Mouse (Mus musculus) heart, postnatal 25 days (tissue): ENCODE data around the gene Git2. TPM values are rescaled to one million over a fixed set of nuclear protein-coding genes. Genes with fewer than 3 reads are reported as not detected.

ENCODE experiments used
- DNase-seq: peaks from one replicate; pipeline ENCODE4 v3.0.0; 2022; ENCODE audit warnings: low spot score
- intact Hi-C: fragments of 180-260 bp; cut with DNase I; formaldehyde crosslinking; loops from one replicate; pipeline ENCODE4 v1.15.1; 2025
- total RNA-seq, 2 experiments: library from RNA; stranded (reverse); gene quantifications; 2 replicates each; pipeline ENCODE4 v1.2.3; 2021

Git2 gene
- total RNA-seq, 2 experiments from 2014 or later = 29.1 to 37.9 TPM

- no peak for DNase-seq
- intact Hi-C loops = no loop called here
These were observed 41.7 kb downstream of the Git2 start for GRCm38 (mm10) chr5:114733606-114734005.

GRCm38 (mm10) chr5:114731969-114732368, 43.3 kb downstream of the Git2 start:
- no peak for DNase-seq
- intact Hi-C loops = no loop called here

- DNase-seq = no peak
- intact Hi-C loops = no loop called here
These were observed 43.8 kb downstream of the Git2 start for GRCm38 (mm10) chr5:114731498-114731897.

GRCm38 (mm10) chr5:114730129-114730528, 45.2 kb downstream of the Git2 start:
- peak; percentile 27 for DNase-seq
- intact Hi-C loops = no loop called here

GRCm38 (mm10) chr5:114728160-114728559, 47.2 kb downstream of the Git2 start:
- intact Hi-C loops = no loop called here
- peak; percentile 34 for DNase-seq

DNA sequence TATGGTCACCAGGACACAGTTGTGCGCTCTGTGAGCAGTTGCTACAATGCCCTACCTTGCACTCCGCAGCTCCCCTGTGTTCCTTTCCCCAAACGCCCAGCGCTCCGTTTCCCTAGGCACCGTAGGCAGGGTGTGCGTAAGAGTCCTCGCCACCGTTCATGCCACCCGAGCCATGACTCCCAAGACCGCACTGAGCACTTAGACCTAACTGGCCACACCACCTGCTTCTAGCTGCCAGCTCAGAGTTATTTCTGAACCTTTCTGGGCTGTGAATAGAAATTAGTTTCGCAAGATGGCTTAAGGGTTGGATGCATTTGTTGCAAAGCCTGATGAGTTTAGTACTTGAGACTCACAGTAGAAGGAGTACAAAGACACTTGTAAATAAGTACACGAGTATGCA, 52.5 kb downstream of the Git2 start:
- DNase-seq = no peak
- intact Hi-C loops = no loop called here

GRCm38 (mm10) chr5:114721969-114722368, 53.3 kb downstream of the Git2 start:
- intact Hi-C loops = no loop called here
- no peak for DNase-seq

- DNase-seq = no peak
- intact Hi-C loops = no loop called here
These were observed 54.5 kb downstream of the Git2 start for GRCm38 (mm10) chr5:114720784-114721183.

GRCm38 (mm10) chr5:114719928-114720270, 55.4 kb downstream of the Git2 start:
- DNase-seq = no peak
- intact Hi-C loops = no loop called here

GRCm38 (mm10) chr5:114719003-114719927, 56.1 kb downstream of the Git2 start:
- intact Hi-C loops = no loop called here

GRCm38 (mm10) chr5:114718483-114718882, 56.8 kb downstream of the Git2 start:
- DNase-seq = no peak

More at GRCm38 (mm10) chr5:114719003-114719927, 56.1 kb downstream of the Git2 start:
- DNase-seq = no peak

GRCm38 (mm10) chr5:114717937-114718336, 57.4 kb downstream of the Git2 start:
- intact Hi-C loops = no loop called here
- DNase-seq = no peak

More at GRCm38 (mm10) chr5:114718483-114718882, 56.8 kb downstream of the Git2 start:
- intact Hi-C loops = no loop called here

- DNase-seq = no peak
- intact Hi-C loops = no loop called here
These were observed 58.0 kb downstream of the Git2 start for GRCm38 (mm10) chr5:114717292-114717691.

DNA sequence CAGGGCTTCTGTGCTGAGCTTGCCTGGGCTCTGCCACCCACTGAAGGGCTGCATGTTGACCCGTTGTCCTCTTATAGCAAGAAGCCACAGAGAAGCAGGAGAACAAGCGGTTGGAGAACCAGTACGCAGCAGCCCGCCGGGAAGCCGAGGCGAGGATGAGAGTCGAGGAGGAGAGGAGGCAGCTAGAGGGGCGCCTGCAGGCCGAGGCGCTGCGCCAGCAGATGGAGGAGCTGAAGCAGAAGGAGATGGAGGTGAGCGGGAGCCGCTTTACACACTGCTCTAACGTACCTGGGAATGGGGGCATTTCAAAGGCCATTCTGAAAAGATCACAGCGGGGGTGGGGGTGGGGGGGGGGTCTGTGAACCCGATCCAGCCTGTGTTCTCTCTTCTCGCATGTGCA, 60.8 kb downstream of the Git2 start:
- intact Hi-C loops = no loop called here
- no peak for DNase-seq

- no peak for DNase-seq
- intact Hi-C loops = loop anchor here (2.0 to 5.0 kb wide), 5 partner anchors 27 to 193 kb away; partner anchors contain the start of gene Gm9936
These were observed 66.0 kb downstream of the Git2 start for GRCm38 (mm10) chr5:114709357-114709756.

- intact Hi-C loops = loop anchor here (2.0 to 5.0 kb wide), 5 partner anchors 28 to 194 kb away; partner anchors contain the start of gene Gm9936
- DNase-seq = no peak
These were observed 66.8 kb downstream of the Git2 start for GRCm38 (mm10) chr5:114708491-114708890.

DNA sequence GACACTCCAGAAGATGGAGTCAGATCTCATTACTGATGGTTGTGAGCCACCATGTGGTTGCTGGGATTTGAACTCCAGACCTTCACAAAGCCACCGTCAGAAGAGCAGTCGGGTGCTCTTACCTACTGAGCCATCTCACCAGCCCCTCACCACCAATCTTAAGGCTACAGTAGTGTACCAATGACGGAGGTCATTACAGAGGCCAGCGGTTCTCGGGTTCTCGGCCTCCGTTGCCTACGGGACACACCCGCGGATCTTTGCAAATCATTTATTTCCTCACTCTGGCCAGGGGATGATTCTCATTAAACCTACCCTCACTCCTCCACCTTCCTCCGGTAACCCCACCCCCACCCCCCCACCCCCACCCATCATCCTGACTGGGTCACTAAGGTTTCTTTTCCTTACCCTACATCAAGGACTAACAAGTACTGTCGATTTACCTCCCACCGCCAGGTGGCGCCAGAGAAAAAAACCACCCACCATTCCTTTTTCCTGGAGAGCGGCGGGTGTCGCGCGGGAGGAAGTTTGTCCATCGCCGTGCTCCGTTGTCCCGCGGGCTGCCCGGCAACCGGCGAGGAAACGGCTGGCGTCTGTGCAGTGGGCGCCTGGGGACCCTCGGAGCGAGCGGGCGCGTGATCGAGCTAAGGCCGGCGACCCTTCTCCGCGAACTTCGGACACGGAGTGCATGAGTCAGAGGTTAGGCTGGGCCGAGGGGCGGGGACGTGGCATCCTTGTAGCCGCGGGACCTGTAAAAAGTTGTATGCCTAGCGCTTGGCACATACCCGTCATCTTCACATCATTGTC, 67.8 kb downstream of the Git2 start, which contains the start of gene Tchp:
Tchp (plus strand) TSS at position 496 of the 804 bp plus-strand sequence.
- peak; percentile 85 for DNase-seq
- intact Hi-C loops = loop anchor here (2.0 to 5.0 kb wide), 6 partner anchors 29 to 195 kb away; partner anchors contain the start of gene Gm9936

DNA sequence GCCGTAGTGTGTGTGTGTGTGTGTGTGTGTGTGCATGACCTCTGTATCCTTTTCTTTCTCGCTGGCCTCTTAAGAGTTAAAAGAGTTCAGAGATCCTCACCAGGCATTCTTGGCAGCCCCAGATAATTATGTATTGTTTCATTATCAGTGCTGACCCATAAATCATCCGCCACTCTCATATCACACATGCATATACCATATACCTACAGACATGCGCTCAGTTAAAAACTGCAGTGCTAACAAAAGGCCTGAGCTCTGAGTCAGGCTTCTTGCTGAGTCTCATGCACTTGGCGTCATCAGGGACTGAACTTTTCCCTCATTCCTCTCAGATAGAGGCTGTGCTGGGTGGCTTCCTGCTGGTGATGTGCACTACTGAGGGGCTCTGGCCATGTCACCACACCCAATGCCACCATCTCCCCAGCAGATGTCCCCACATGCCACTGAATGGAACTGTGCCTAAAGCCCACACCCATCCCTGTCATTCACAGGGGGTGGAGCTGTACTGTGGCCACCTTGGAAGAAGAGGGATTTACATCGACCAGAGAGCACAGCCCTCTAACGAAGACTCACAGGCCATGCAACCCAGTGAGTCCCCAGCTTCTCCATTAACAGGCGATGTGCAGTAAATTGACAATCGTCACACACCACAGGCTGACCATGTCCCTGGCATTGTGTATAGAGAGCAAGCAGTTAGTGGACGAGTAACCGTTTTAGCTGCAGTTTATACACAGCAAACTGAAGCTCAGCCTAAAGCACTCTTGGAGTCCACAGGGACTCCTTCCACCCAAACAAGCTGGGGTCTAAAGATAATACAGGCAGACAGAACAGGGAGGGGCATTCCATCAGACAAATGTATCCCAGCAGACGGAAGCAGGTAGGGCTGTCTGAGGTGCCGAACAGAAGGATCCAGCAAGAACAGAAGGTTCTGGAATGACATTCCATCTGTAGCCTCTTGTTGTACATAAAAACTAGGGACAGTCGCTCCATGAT, 72.6 kb downstream of the Git2 start:
- intact Hi-C loops = no loop called here
- DNase-seq = no peak

GRCm38 (mm10) chr5:114699015-114699414, 76.3 kb downstream of the Git2 start:
- no peak for DNase-seq
- intact Hi-C loops = no loop called here
